Mouse (Mus musculus): Measurements from ENCODE around the gene Efna4. TPM values are rescaled to one million over a fixed set of nuclear protein-coding genes. Genes with fewer than 3 reads are reported as not detected.

Gene Efna4
- polyA plus RNA-seq, 1 experiment = 1.1 TPM

DNA sequence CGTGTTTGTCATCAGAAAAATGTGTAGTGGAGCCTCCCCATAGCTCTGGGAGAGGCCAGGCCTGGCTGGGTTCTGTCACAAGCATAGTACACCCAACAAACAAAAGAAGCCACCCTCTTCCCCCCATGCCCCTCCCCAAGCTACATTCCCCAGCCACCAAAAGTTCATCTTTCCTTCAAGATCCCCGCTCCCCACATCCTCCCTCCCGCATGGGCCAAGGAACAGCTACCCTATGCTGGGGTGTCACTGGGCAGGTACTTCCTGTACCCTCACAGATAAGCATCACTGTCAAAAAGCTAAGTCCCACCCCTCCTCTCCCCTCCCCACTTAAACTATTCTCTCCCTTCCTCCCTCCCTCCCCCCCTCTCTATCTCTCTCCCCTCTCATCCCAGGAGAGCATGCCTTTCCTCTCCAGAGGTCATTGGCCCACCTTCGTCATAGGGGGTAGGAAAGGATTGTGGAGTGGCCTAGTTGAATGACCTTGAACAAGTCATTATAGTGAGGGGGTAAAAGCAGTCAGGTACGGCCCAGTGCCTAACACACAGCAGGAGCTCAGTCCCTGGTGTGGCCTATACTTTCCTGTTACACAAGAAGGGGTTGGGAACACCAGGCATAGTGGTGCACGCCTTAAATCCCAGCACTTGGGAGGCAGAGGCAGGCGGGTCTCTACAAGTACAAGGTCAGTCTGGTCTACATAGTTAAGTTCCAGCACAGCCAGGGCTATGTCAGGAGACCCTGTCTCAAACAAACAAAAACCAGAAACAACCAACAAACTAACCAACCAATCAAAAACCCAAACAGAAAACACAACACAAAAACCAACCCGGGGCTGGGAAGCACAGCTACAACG lies 44.4 kb upstream of the Efna4 start:
- H3K27me3 ChIP-seq (ENCODE audit: control insufficient read depth, insufficient read depth, low read length) = no peaks in the 10 kb centered on the region
- no peaks in the 10 kb centered on the region for H3K36me3 ChIP-seq (ENCODE audit: control insufficient read depth, insufficient read depth, low read length)
- no peak overlapping the region for H3K4me3 ChIP-seq (ENCODE audit: control insufficient read depth, low read depth, low read length)
- no peak for TF ChIP-seq CTCF (IDR thresholded peaks at IDR 0.05; ENCODE audit: control insufficient read depth, insufficient read depth, insufficient replicate concordance, low read depth, low read length)
- no peak for TF ChIP-seq POLR2A (IDR thresholded peaks at IDR 0.05; ENCODE audit: control insufficient read depth, low read depth, low read length)
- H3K27ac ChIP-seq (ENCODE audit: control insufficient read depth, insufficient read depth, low read depth, low read length) = no peak overlapping the region
- H3K4me1 ChIP-seq (ENCODE audit: control insufficient read depth, insufficient read depth, low read length) = peaks cover 7% of the 10 kb centered on the region

DNA sequence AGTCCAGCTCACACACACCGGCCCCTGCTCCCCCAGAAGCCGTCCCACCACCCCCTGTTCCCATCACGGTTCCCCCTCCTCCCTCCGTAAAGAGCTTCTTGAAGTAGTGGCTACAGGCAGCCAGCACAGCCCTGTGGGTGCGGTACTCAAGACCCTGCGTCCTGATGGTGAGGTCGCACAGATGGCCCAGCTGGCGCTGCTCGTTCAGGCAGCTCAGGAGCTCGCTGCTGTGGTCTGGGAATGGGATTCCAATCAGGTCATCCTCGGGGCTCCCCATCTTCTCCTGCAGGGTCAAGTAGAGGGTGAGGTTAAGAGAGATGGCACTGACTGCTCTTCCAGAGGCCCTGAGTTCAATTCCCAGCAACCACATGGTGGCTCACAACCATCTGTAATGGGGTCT lies 43.4 kb upstream of the Efna4 start:
- no peaks in the 10 kb centered on the region for H3K36me3 ChIP-seq (ENCODE audit: control insufficient read depth, insufficient read depth, low read length)
- no peaks in the 10 kb centered on the region for H3K27me3 ChIP-seq (ENCODE audit: control insufficient read depth, insufficient read depth, low read length)
- H3K4me1 ChIP-seq (ENCODE audit: control insufficient read depth, insufficient read depth, low read length) = peaks cover 7% of the 10 kb centered on the region
- no peak for TF ChIP-seq CTCF (IDR thresholded peaks at IDR 0.05; ENCODE audit: control insufficient read depth, insufficient read depth, insufficient replicate concordance, low read depth, low read length)
- TF ChIP-seq POLR2A (IDR thresholded peaks at IDR 0.05; ENCODE audit: control insufficient read depth, low read depth, low read length) = no peak
- H3K27ac ChIP-seq (ENCODE audit: control insufficient read depth, insufficient read depth, low read depth, low read length) = no peak overlapping the region
- H3K4me3 ChIP-seq (ENCODE audit: control insufficient read depth, low read depth, low read length) = no peak overlapping the region

GRCm38 (mm10) chr3:89380711-89381110 lies 42.9 kb upstream of the Efna4 start:
- H3K36me3 ChIP-seq (ENCODE audit: control insufficient read depth, insufficient read depth, low read length) = no peaks in the 10 kb centered on the region
- no peak overlapping the region for H3K27ac ChIP-seq (ENCODE audit: control insufficient read depth, insufficient read depth, low read depth, low read length)
- no peaks in the 10 kb centered on the region for H3K27me3 ChIP-seq (ENCODE audit: control insufficient read depth, insufficient read depth, low read length)
- TF ChIP-seq POLR2A (IDR thresholded peaks at IDR 0.05; ENCODE audit: control insufficient read depth, low read depth, low read length) = no peak
- TF ChIP-seq CTCF (IDR thresholded peaks at IDR 0.05; ENCODE audit: control insufficient read depth, insufficient read depth, insufficient replicate concordance, low read depth, low read length) = no peak
- peaks cover 7% of the 10 kb centered on the region for H3K4me1 ChIP-seq (ENCODE audit: control insufficient read depth, insufficient read depth, low read length)
- no peak overlapping the region for H3K4me3 ChIP-seq (ENCODE audit: control insufficient read depth, low read depth, low read length)

- TF ChIP-seq CTCF (IDR thresholded peaks at IDR 0.05; ENCODE audit: control insufficient read depth, insufficient read depth, insufficient replicate concordance, low read depth, low read length) (no peak), POLR2A (IDR thresholded peaks at IDR 0.05; ENCODE audit: control insufficient read depth, low read depth, low read length) (no peak)
- H3K4me3 ChIP-seq (ENCODE audit: control insufficient read depth, low read depth, low read length) = no peak overlapping the region
- no peaks in the 10 kb centered on the region for H3K27me3 ChIP-seq (ENCODE audit: control insufficient read depth, insufficient read depth, low read length)
- peaks cover 7% of the 10 kb centered on the region for H3K4me1 ChIP-seq (ENCODE audit: control insufficient read depth, insufficient read depth, low read length)
- H3K36me3 ChIP-seq (ENCODE audit: control insufficient read depth, insufficient read depth, low read length) = no peaks in the 10 kb centered on the region
- no peak overlapping the region for H3K27ac ChIP-seq (ENCODE audit: control insufficient read depth, insufficient read depth, low read depth, low read length)
These were observed 42.5 kb upstream of the Efna4 start for GRCm38 (mm10) chr3:89380291-89380690.

- TF ChIP-seq CTCF (IDR thresholded peaks at IDR 0.05; ENCODE audit: control insufficient read depth, insufficient read depth, insufficient replicate concordance, low read depth, low read length) = no peak
- no peak for TF ChIP-seq POLR2A (IDR thresholded peaks at IDR 0.05; ENCODE audit: control insufficient read depth, low read depth, low read length)
- Histone ChIP-seq H3K4me3 (ENCODE audit: control insufficient read depth, low read depth, low read length) (no peak overlapping the region), H3K27me3 (ENCODE audit: control insufficient read depth, insufficient read depth, low read length) (no peaks in the 10 kb centered on the region), H3K4me1 (ENCODE audit: control insufficient read depth, insufficient read depth, low read length) (peaks cover 7% of the 10 kb centered on the region), H3K36me3 (ENCODE audit: control insufficient read depth, insufficient read depth, low read length) (no peaks in the 10 kb centered on the region), H3K27ac (ENCODE audit: control insufficient read depth, insufficient read depth, low read depth, low read length) (no peak overlapping the region)
These were observed 41.7 kb upstream of the Efna4 start for GRCm38 (mm10) chr3:89379388-89380131.

DNA sequence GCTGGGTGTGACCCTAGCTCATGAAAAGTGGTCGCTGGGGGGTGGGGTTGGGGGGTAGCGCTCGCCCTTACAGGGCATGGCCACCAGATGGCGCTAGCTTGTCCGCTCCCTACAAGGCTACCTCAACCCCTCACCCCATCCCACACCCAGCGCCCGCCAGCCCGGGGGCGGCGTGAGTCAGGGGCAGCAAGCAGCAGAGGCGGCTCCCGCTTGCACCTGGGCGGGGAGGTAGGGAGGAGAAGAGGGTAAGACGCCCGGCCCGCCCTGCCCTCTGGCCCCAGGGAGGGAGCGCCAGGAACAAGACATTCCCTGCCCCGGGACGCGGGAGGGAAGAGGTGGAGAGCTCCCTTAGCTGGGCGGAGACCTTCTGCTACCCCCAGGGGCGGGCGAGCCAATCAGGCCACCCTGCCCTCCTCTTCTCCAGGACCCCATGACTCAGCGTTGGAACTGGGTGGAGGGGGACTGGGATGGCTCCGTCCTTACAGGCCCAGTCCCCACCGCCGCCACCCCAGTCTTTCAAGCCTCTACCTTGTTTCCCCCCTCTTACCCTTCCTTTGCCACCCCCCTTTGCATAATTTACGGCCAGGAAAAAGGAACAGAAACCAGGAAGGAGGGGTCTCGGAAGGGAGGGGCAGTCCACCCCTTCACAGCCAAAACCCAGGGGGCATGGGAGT lies 40.7 kb upstream of the Efna4 start:
- no peaks in the 10 kb centered on the region for H3K27me3 ChIP-seq (ENCODE audit: control insufficient read depth, insufficient read depth, low read length)
- H3K4me1 ChIP-seq (ENCODE audit: control insufficient read depth, insufficient read depth, low read length) = peaks cover 7% of the 10 kb centered on the region
- TF ChIP-seq CTCF (IDR thresholded peaks at IDR 0.05; ENCODE audit: control insufficient read depth, insufficient read depth, insufficient replicate concordance, low read depth, low read length) (peak; percentile 97), POLR2A (IDR thresholded peaks at IDR 0.05; ENCODE audit: control insufficient read depth, low read depth, low read length) (no peak)
- H3K36me3 ChIP-seq (ENCODE audit: control insufficient read depth, insufficient read depth, low read length) = no peaks in the 10 kb centered on the region
- peak overlapping the region; percentile 69 for H3K4me3 ChIP-seq (ENCODE audit: control insufficient read depth, low read depth, low read length)
- H3K27ac ChIP-seq (ENCODE audit: control insufficient read depth, insufficient read depth, low read depth, low read length) = no peak overlapping the region

DNA sequence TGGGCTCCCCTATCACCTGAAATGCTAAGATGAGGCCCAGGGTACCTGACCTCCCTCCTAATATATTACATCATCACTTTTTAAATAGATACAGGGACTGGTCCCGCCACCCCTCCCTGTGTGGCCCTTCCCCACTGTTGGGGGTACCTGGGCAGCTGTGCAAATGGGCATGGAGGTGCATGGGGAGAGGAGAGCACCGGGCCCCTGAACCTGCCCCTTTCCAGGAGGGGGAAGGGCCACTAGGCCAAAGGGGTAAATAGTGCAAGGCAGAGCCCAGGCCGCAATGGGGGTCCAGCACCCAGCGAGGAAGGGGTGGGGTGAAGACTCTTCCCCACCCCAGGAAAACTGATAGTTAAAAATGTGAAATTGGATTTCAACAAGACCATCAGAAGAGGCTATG lies 40.0 kb upstream of the Efna4 start:
- H3K4me1 ChIP-seq (ENCODE audit: control insufficient read depth, insufficient read depth, low read length) = peaks cover 10% of the 10 kb centered on the region
- no peaks in the 10 kb centered on the region for H3K27me3 ChIP-seq (ENCODE audit: control insufficient read depth, insufficient read depth, low read length)
- H3K27ac ChIP-seq (ENCODE audit: control insufficient read depth, insufficient read depth, low read depth, low read length) = no peak overlapping the region
- no peak overlapping the region for H3K4me3 ChIP-seq (ENCODE audit: control insufficient read depth, low read depth, low read length)
- no peak for TF ChIP-seq POLR2A (IDR thresholded peaks at IDR 0.05; ENCODE audit: control insufficient read depth, low read depth, low read length)
- TF ChIP-seq CTCF (IDR thresholded peaks at IDR 0.05; ENCODE audit: control insufficient read depth, insufficient read depth, insufficient replicate concordance, low read depth, low read length) = no peak
- no peaks in the 10 kb centered on the region for H3K36me3 ChIP-seq (ENCODE audit: control insufficient read depth, insufficient read depth, low read length)

Data from testis, adult 2 months (tissue).